Mouse (Mus musculus) E14TG2a.4 (cell line): ENCODE data around the gene Gps1.

Experiments used
- CTCF ChIP-seq: conservative IDR thresholded peaks from 2 replicates; pipeline ENCODE4 v1.5.1; 2014; ENCODE audit warnings: low read length
- NANOG ChIP-seq: IDR thresholded peaks from 2 replicates; pipeline ENCODE4 v1.6.1; 2014; ENCODE audit warnings: borderline replicate concordance, low read length, mixed read lengths

DNA sequence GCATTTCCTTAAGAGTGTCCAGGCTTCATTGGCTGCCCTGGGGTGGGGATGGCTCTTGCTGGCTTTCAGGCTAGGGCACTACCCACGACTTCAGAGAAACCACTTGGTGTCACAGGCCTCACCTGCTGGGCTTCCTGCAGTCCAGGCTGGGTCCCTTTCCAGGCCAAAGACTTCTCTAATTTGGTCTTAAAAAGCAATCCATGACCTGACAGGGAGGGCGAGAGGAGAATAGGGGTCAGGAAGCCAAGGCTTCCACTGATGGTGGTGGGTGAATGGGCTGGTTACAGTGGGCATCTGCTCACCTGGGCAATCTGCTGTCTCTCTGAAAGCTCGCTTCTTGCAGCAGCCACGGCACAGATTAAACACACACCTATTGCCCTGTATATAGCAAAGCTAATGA lies 5.3 kb downstream of the Gps1 start:
- TF ChIP-seq CTCF (no peak), NANOG (no peak)
